Mouse (Mus musculus) c-Kit-positive CD71-positive TER-119-positive erythroid progenitor cells, embryonic 14.5 days (primary cell): Measurements from ENCODE around the gene Prdm4.
A peak's percentile ranks its signal among the peaks of the same experiment; 100 is the strongest.

Source experiments
- DNase-seq: peaks from one replicate; pipeline ENCODE4 v3.0.0-alpha.2; 2013; ENCODE audit warnings: low spot score

The Prdm4 gene

DNA sequence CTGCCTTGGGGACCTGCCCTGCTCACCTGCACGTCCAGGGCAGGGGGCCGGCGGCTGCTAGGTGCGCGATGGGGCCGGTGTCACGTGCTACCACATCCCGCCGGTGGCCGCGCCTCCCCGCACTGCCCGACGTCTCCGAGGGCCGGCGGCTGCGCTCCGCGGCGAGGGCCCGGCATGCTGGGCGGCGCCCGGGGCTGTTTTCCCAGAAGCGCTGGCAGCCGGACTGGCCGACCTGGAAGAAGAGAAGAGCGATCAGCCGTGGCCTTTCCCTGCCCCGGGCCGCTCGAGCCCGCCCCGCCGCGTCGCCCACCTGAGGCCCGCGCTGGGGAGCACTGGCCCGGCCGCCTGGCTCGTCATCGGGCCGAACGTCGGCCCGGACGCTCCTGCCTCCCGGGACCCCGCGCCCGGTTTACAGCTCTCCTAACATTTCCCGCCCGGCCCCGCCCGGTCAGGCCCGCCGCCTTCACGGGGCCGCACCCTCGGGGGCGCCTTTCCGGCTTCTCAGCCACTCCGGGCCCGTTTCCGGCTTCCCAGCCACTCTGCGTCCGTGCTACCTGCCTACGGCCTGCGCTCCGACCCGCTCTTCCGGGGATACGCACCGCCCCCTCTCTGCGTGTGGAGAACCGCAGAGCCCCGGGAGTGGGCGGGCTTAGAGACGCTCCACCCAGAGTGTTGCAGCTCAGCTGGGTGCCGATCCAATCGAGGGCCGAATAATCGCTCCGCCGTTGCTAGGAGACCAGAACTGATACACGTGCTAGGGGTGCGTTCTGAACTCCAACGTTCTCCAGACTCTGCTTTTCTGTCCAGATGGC, at the start of gene Prdm4:
Prdm4 (minus strand) TSS at position 645 of the 812 bp plus-strand sequence.
- DNase-seq = peak; percentile 97

DNA sequence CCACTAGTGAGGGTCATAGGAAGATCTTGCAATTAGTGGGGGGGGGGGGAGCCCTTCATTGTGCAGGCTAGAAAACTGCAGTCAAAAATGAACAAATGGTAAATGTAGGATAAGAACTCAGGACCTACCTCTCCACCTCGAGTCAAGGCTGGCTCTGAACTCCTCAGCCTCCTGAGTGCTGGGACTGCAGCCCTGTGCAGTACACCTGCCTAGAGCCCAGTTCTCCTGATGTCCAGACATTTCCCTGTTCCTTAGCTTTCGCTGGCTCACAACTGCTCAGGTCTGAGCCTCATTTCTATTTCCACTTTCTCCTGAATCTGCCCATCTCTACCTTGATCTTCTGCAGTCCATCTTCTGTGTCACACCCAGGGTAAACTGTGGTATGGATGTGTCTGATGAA, 49.5 kb upstream of the Prdm4 start:
- DNase-seq = no peak

DNA sequence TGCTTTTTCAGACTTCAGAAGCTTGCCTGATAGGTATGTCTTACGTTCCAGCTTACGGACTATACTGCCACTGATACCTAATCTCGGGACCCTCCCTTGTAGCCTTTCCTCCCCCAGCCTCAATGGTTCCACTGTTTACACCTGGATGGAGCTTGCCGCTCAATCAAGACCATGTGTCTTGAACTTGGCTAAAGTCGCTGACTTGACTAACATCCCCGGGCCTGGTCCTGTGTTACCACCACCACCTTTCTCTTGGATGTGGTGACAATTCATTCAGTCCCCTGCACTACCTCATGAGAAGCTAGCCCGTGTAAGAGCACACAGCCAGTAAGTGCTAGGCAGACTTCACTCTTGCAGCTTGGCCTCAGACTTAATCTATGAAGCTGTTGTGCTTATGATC, 47.4 kb upstream of the Prdm4 start:
- no peak for DNase-seq

DNA sequence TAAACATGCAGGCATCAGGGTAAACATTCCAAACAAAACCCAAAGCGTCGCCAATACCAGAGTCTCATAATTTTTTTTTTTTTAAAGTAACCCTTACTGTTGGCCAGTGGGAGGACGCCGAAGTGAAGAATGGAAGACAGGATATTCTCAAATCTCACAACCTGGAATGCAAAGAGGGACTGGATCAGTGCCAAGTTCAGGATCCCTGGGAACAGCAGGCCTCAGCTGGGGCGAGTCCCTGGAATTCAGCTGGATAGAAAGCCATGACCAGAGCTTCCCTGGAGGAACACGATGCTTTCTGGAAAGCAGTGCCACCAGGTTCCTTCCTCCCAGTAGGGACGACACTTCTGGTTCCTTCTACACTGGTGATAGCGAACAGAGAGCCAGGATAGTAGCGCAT, 46.0 kb upstream of the Prdm4 start:
- DNase-seq = no peak

DNA sequence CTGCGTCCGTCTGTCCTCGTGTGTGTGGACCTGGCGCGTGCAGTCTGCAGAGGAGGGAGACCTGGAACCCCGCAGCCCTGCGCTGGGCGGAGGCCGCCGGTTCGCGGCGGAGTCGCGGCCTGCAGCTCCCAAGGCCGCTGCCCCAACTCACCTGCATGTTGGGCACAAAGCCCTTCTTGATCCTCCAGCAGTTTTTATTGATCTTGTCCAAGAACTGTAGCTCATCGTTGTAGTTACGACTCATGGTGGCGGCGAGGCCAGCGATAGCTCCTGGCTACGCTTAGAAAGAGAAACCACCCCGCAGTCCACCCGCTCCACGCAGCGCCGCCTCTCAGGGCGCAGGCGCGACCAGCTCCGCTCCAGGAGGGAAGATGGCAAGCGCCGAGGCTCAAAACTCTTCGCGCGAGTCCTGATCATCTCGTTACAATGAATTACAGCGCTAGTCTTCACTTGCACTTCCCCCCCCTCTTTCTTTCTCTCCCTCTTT, 40.6 kb upstream of the Prdm4 start, which contains the start of gene Rtcb:
Rtcb (minus strand) TSS at position 360 of the 487 bp plus-strand sequence.
- DNase-seq = peak; percentile 95

DNA sequence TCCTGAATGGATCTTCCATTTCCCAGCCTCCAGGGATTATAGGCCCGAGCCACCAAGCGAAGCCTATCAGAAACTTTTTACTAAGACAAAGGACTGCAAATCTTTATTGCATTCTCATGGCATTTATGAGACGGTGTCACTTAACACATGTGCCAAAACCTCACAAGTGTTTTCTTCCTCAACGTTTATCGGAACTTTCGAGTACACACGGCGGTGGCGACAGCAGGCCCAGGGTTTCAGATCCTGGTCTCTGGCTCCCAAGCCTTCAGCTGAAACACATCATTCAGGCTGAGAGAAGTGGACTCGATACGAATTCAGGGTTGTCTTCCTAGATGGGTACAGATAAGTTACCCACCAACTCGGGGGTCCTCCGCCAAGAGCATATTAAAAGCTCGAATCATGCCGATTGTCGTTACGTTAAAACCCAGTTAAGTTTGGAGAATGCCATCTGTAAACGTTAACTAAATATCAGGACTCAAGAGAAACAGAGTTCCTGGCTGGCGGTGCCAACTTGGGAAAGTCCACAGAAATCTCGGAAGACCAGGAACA, 40.0 kb upstream of the Prdm4 start:
- peak; percentile 24 for DNase-seq

DNA sequence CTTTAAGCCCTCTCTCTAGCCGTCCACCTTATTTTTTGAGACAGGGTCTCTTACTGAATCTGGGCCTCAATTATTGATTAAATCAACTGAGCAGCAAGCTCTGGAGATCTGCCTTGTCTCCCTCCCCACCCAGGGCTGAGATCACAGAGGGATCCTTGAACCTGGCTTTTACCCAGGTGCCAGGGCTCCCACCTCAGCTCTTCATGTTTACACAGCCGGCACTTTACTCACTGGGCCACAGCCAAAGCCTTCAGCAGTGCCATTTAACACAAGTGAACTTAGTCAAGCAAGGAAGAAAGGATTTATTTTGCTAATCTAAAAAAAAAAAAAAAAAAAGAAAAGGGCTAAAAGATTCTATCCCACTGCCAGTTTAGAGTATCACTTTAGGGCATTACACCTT, 37.5 kb upstream of the Prdm4 start:
- no peak for DNase-seq

DNA sequence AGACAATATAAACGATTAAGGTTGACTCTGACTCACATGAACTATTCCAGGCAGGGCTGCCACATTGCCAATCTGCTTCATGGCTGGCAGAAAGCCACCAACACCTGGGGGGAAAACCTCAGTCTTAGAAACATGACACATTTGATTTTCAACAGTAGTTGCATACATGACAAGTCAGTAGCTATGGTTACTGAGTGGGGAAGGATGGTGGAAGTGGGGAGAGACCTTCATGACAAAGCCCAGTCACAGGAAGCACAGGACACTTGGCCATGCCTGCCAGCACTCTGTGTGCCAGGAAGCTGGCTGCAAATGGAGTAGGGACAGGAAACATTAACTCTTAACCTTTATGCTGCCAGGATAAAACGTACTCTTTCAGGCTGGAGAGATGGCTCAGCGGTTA, 36.5 kb upstream of the Prdm4 start:
- DNase-seq = no peak

DNA sequence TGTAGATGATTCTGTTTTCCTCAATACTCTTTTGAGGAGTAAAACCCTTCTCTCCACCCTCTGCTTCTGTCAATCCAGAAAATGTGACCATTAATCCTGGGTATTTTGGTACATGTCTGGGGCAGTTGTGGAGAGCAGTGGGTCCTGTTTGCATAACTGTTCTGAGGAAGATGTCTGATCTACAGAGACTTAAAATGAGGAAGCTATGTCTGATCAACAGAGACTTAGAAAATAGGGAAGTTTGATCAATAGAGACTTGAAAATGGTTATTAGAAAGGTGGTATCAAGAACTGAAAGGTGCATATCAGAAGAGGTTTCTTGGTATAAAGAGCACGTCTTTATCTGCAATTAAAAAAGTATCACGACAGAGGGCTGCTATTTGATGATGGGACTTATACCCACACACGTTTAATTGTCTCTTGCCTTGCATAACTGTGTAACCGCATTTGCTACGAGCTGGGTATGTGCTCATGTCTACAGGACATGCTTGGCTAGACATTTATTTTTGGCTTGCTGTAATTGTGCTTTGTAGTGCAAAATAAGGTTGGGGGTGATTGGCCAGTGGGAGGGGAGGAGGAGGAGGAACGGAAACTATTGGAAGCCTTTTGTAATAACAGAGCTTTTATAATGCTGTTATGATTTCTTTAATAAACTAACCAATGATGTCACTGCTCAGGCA, 35.0 kb upstream of the Prdm4 start:
- DNase-seq = no peak

DNA sequence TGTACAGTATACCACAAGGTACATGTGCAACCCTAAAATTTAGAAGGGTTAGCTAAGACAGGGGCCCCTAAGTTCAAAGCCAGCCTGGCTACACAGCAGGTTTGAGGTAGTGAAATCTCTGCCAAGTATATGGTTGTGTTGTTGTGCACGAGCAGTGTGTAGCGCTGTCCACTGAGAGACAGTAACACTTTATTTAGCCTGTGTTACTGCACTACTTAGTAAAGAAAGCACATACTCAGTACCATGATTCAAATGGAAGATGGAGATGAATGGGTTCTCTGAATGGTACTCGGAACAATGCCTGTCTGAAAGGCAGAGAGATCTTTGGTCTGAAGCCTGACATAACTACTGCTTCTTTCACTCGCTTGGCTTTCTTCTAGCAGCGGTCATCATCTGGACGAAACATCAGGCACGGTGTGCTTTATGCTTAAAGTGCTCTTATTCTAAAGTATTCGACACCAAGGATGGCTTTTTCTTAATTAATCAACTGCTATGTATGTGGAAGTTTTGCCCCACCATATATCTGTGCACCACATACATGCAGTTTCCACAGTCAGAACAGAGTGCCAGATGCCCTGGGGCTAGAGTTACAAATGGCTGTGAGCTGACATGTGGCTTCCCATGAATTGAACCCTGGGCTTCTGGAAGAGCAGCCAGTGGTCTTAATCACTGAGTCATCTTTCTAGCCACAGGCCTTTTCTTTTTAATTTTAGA, 31.7 kb upstream of the Prdm4 start:
- DNase-seq = no peak

DNA sequence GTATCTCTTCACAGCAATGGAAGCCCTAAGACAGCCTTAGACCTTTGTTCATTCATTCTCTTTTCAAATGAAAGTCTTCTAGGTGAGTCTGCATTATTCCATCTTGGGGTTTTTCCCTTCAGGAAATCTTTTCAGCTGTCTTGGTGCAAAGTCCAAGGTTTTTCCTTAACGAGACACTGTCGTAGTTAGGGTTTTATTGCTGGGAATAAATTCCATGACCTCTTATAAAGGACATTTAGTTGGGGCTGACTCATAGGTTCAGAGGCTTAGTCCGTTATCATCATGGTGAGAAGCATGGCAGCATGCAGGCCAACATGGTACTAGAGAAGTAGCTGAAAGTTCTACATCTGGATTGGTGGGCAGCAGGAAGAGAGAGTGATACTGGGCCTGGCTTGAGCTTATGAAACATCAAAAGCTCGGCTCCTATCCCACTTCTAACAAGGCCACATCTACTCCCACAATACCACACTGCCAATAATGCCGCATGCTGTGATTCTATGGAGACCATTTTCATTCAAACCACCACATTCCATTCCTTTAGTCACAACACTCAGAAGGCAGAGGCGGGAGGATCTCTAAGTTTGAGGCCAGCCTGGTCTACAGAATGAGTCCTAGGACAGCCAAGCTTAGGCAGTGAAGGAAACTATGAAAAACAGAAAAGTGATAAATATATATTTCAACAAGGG, 19.5 kb upstream of the Prdm4 start:
- DNase-seq = no peak

DNA sequence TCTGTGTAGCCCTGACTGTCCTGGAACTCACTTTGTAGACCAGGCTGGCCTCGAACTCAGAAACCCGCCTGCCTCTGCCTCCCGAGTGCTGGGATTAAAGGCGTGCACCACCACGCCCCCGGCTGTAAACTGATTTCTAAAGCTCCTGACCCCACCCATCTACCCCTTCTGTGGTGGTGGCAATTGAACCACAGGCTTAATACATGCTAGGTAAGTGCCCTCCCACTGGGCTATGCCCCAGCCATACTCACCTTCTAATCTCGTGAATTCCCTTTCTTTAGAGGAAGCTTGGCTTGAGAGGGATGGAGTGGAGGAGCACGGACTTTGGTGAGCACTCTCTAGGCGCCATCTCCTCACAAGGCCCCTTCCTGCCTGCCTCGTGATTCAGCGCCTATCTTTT, 13.0 kb upstream of the Prdm4 start:
- no peak for DNase-seq

DNA sequence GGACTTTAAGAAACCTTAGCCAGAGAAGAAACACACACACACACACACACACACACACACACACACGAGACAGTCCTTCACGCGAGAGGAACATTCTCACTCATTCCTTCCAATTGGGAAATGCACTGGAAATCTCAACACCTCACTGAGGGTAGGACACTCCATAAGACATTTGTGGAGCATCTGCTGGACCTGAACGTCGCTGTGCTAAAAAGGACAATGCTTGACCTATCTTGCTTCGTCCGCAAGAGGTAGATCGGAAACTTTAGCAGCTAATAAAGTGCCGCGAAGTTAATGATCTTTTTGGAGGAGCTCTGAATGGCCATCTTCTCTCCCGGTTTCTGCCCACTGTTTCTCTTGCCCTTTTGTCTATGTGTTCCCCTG, 12.3 kb upstream of the Prdm4 start:
- DNase-seq = no peak

DNA sequence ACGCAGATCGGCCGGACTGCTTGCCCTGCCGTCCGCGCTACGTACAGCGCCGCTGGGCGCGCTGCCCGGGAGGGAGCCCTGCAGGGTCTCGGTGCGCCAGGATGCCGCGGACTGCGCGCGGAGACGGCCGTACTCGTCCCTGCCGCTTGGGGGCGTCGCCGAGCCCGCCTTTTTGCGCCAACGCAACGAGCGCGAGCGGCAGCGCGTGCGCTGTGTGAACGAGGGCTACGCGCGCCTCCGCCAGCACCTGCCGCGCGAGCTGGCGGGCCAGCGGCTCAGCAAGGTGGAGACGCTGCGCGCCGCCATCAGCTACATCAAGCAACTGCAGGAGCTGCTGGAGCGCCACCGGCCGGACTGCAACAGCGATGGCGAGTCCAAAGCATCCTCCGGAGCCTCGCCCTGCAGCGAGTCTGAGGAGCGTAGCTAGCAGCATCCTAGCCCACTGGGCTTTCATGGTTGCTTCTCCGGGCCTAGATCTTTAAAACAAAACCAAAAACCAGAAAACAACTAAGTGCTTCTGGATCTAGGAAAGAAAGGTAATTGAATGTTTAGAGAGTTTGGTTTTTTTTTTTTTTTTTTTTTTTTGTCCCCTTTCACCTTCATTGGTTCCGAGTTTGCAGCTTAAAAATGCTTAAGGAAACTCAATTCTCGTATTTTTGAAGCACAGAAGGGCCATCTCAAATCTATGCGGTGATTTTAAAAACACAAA, 11.7 kb upstream of the Prdm4 start:
- DNase-seq = no peak

DNA sequence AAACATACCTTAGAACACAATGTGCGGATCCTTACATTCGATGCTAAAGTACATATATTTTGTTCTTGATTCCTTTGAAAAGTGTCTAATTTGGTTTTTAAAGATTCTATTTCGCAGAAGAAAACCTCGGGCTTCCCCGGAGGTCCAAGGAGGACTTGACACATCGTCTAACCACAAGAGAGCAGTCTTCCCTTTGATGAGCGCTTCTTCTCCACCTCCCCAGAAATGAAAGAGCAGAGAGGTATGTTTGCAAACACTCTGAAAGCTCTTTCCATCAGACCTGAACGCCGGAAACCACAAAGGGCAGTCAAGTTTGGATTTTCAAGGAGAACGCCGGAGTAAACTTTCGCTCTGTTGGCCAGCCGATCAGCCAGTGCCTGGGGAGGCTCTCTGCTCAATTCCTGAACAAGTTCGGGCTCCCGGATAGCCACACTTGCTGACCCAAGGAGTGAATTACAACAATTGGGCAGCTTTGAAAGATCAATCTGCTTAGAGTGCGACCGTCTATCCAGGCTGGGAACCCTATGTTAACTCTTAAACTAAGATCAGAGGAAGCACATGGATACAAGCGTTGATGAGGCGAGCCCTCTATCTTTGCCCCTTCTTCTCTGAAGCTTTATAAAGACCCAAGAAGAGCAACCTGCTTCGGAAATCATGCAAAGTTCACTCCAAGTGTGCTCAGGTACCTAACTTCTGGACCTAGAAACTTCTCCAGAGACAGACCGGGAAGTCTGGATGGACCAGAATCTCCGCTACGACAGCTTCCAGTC, 10.9 kb upstream of the Prdm4 start, which contains the start of gene Ascl4:
Ascl4 (plus strand) TSS at position 6 of the 770 bp plus-strand sequence.
- no peak for DNase-seq

DNA sequence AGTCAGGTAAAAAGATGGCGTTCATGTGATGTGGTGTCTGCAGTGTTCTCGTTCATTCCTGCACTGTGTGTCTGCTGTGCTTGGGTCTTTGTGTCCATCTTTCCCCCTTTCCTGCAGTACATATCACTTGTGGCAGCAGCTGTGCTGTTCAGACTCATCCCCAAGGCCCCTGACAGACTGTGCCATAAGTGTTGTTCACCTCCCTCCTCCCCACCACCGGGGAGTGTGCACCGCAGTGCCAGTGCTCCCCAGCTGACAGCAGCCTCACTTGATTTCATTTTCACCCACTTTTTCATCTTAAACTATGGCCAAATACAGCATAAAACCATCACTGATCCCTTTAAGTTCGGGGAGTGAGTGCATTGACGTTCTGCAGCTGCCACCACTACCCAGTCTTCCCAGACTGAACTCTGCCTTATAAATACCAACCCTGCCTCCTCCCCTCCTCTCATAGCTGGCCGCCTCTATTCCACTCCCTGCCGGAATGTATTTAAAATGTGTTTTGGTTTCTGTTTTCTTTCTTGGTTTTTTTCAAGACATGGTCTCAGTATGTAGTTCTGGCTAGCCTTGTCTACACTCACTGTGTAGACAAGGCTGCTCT, 37.0 kb downstream of the Prdm4 start:
- DNase-seq = no peak

DNA sequence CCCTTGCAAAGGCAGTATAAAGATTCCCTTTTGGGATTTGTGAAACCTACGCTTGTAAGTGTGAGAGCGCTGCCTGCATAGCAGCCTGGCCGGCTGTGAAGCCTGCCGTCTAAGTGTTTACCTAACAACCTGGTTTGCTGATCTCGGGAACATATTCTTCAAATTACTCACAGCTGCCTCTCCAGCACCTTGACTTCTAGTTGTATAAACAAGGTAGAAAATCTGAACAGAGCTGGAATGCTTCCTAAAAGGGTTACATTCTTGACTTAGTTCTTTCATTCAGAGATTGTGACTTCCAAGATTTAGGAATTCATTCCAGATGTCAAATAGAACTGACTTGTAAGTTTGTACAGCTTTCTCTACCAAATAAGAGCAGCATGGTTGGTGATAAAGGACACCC, 41.1 kb downstream of the Prdm4 start:
- no peak for DNase-seq

DNA sequence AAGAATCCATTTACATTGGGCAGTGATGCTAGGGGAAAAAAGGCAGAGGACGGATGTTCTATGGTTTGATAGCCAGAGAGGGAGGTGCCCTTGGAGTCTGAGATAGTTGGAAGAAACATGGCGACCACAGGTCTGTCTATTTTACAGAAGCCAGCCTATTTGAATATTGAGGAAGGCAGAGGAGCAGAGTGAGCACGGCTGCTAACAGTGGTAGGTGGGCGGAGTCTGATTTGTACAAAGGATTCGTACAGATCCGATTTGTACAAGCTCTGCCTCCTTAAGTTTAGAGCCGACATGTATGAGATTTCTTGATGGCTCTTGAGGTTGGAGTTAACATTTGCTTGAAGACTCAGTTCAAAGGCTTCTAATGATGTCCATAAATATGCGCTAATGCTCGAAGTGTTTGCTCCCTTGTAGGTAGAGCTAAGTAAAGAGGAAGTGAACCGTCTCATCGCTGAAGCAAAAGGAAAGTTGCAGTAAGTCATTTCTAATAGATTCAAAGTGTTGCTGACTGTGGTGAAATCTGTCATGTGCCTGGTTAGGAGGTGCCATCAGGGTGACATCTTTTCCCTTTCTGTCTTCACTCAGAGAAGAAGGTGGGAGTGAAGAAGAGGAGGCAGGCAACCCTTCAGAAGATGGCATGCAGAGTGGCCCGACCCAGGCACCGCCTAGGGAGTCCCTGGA, 42.9 kb downstream of the Prdm4 start:
- DNase-seq = no peak

DNA sequence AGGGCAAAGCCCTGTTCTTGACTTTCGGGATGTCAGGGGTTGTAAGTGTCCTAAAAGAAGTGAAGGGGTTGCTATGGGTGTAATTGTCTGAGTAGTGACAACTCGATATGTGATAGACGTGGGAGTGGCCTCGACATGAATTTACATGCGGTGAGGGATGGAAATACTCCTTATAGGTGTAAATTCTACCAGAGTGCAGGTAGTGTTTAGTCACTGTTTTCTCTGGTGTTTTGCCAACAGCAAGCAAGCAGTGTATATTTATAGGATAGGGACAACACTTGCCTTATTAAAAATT, 44.5 kb downstream of the Prdm4 start:
- peak; percentile 25 for DNase-seq
